Comparison of ENCODE assay signal across 6 mouse cellular contexts in genomic region chr8:110929672-110930071, GRCm38 (mm10). TPM values are rescaled to one million over a fixed set of nuclear protein-coding genes. Genes with fewer than 3 reads are reported as not detected.
DNase-seq lines count a peak whose midpoint lies in the region; ATAC-seq and TF ChIP-seq lines count a peak whose summit lies in the region.
"Not testable (repeated sequence)": the region's sequence is repeated elsewhere in the genome, so short reads cannot be mapped to it uniquely, and the experiment has no call there.

No protein-coding gene starts in this region.

- not testable (repeated sequence) for TF ChIP-seq RAD21 in MEL (IDR thresholded peaks at IDR 0.05; ENCODE audit: low read depth, low read length)

- H3K4me2 ChIP-seq in liver, embryonic 12.5 days = peak overlapping the region; percentile 73
- peak overlapping the region; percentile 65 for H3K4me2 ChIP-seq in liver, embryonic 15.5 days

- H3K27me3 ChIP-seq in MEL (ENCODE audit: control insufficient read depth in 1 of 2, insufficient read depth in 2 of 2, low read length in 2 of 2); erythroblast, embryonic 14.5 days (ENCODE audit: control insufficient read depth); liver, embryonic 12.5 days (replicated peaks); liver, embryonic 15.5 days; megakaryocyte, embryonic 14.5 days (replicated peaks); small intestine, adult 2 months (ENCODE audit: control insufficient read depth, insufficient read depth, low read length): not testable (repeated sequence)

- 73% methylated on average over 8 of the region's 8 CpGs for WGBS in liver, embryonic 12.5 days (ENCODE audit: insufficient replicate concordance)
- 66% methylated on average over 8 of the region's 8 CpGs for WGBS in liver, embryonic 15.5 days (ENCODE audit: insufficient replicate concordance)
- 89% methylated on average over 8 of the region's 8 CpGs for whole genome bisulfite sequencing in small intestine, adult 2 months

- not testable (repeated sequence) for H3K9me3 ChIP-seq in MEL (replicated peaks; ENCODE audit: insufficient read depth, low read length); erythroblast, embryonic 14.5 days (ENCODE audit: control insufficient read depth, low read length); liver, embryonic 12.5 days (replicated peaks); liver, embryonic 15.5 days (replicated peaks); megakaryocyte, embryonic 14.5 days

- peak overlapping the region; percentile 97 for H3K27ac ChIP-seq in MEL (ENCODE audit: control insufficient read depth, low read depth, low read length)
- peak overlapping the region; percentile 96 for H3K27ac ChIP-seq in liver, embryonic 12.5 days
- peak overlapping the region; percentile 93 for H3K27ac ChIP-seq in liver, embryonic 15.5 days (replicated peaks)
- H3K27ac ChIP-seq in small intestine, adult 2 months (ENCODE audit: insufficient read depth, low read depth, low read length) = 0 out of 2 replicates have a peak overlapping the region, but pooled peaks have one; percentile 46

- TF ChIP-seq CTCF in MEL (IDR thresholded peaks at IDR 0.05 in 2 of 3, conservative IDR thresholded peaks at IDR 0.05 in 1 of 3; ENCODE audit: control insufficient read depth in 1 of 3, insufficient read depth in 1 of 3, low read depth in 2 of 3, low read length in 3 of 3, poor library complexity in 1 of 3, severe bottlenecking in 1 of 3); small intestine, adult 2 months (IDR thresholded peaks at IDR 0.05; ENCODE audit: extremely low read depth, insufficient read length, insufficient replicate concordance, low read depth, low read length): not testable (repeated sequence)

- H3K36me3 ChIP-seq in MEL (ENCODE audit: control insufficient read depth in 1 of 2, insufficient read depth in 2 of 2, low read length in 2 of 2) = peaks cover 0 to 57% of the 10 kb centered on the region in 2 experiments; a peak in 2 of 4 replicates
- H3K36me3 ChIP-seq in erythroblast, embryonic 14.5 days (ENCODE audit: control insufficient read depth) = peaks cover 87% of the 10 kb centered on the region
- peaks cover 42% of the 10 kb centered on the region for H3K36me3 ChIP-seq in liver, embryonic 12.5 days
- peaks cover 21% of the 10 kb centered on the region for H3K36me3 ChIP-seq in liver, embryonic 15.5 days (replicated peaks)
- H3K36me3 ChIP-seq in megakaryocyte, embryonic 14.5 days (replicated peaks; ENCODE audit: low read length) = peaks cover 45% of the 10 kb centered on the region
- H3K36me3 ChIP-seq in small intestine, adult 2 months (ENCODE audit: control insufficient read depth, insufficient read depth, low read length) = not testable (repeated sequence)

- not testable (repeated sequence) for H3K79me2 ChIP-seq in MEL (ENCODE audit: control insufficient read depth, insufficient read depth, low read length, poor library complexity)

- TF ChIP-seq EP300 in MEL (IDR thresholded peaks at IDR 0.05; ENCODE audit: low read depth in 1 of 2, low read length in 2 of 2) = not testable (repeated sequence)

- peaks cover 41 to 67% of the 10 kb centered on the region in 2 experiments for H3K4me1 ChIP-seq in MEL (ENCODE audit: control insufficient read depth in 1 of 2, insufficient read depth in 2 of 2, low read length in 2 of 2)
- H3K4me1 ChIP-seq in erythroblast, embryonic 14.5 days (ENCODE audit: control insufficient read depth) = peaks cover 99% of the 10 kb centered on the region
- H3K4me1 ChIP-seq in liver, embryonic 12.5 days = peaks cover 100% of the 10 kb centered on the region
- peaks cover 100% of the 10 kb centered on the region for H3K4me1 ChIP-seq in liver, embryonic 15.5 days (replicated peaks)
- H3K4me1 ChIP-seq in megakaryocyte, embryonic 14.5 days = peaks cover 100% of the 10 kb centered on the region
- H3K4me1 ChIP-seq in small intestine, adult 2 months (ENCODE audit: control insufficient read depth, insufficient read depth, insufficient read length, low read length) = not testable (repeated sequence)

- H3K9ac ChIP-seq in MEL (ENCODE audit: control insufficient read depth, low read depth, low read length, poor library complexity, severe bottlenecking) = peak overlapping the region; percentile 32
- H3K9ac ChIP-seq in liver, embryonic 12.5 days = peak overlapping the region; percentile 68
- H3K9ac ChIP-seq in liver, embryonic 15.5 days = peak overlapping the region; percentile 47; the same call in 1 of the 2 replicates

- DNase-seq in MEL (ENCODE audit: low read depth, low spot score) = not testable (repeated sequence)

- TF ChIP-seq POLR2A in MEL (IDR thresholded peaks at IDR 0.05; ENCODE audit: control insufficient read depth in 1 of 2, insufficient read depth in 1 of 2, low read depth in 1 of 2, low read length in 2 of 2, poor library complexity in 1 of 2); small intestine, adult 2 months (IDR thresholded peaks at IDR 0.05; ENCODE audit: low read depth, low read length): not testable (repeated sequence)

- ATAC-seq in liver, embryonic 12.5 days; liver, embryonic 15.5 days (ENCODE audit: insufficient read depth): not testable (repeated sequence)

- peak overlapping the region in 1 of 2 experiments; percentile 17; a peak in 2 of 4 replicates for H3K4me3 ChIP-seq in MEL (ENCODE audit: control insufficient read depth in 1 of 2, insufficient read depth in 1 of 2, low read depth in 2 of 2, low read length in 2 of 2)
- H3K4me3 ChIP-seq in erythroblast, embryonic 14.5 days (replicated peaks) = peak overlapping the region; percentile 44
- H3K4me3 ChIP-seq in liver, embryonic 12.5 days = peak overlapping the region; percentile 33
- peak overlapping the region; percentile 25 for H3K4me3 ChIP-seq in liver, embryonic 15.5 days (replicated peaks)
- peak overlapping the region; percentile 79 for H3K4me3 ChIP-seq in megakaryocyte, embryonic 14.5 days (replicated peaks)
- H3K4me3 ChIP-seq in small intestine, adult 2 months (ENCODE audit: low read depth, low read length) = not testable (repeated sequence)

TF ChIP-seq in MEL, 35 proteins besides CTCF, POLR2A, EP300 and RAD21:
- TF ChIP-seq ZNF384 (IDR thresholded peaks at IDR 0.05; ENCODE audit: low read depth, low read length) = peak; percentile 90
TF ChIP-seq in MEL: peak in this region for 1; not testable (repeated sequence) for 34.

RNA-seq across cellular contexts. Expression of gene St3gal2, which starts 9.9 kb away (rescaled TPM):
- total RNA-seq in MEL (2012; rRNA removed) = 4.0 and 5.2 TPM in 2 replicates
- polyA plus RNA-seq in MEL (2012; ENCODE audit: insufficient read depth in 1 of 2, insufficient read length in 2 of 2, low read depth in 1 of 2, low replicate concordance in 2 of 2, missing spikeins in 1 of 2) = 10 to 100 TPM in 1 of 2 experiments, not detected in 1; 18.0 TPM
- 8.8 and 11.7 TPM in 2 replicates for polyA plus RNA-seq in erythroblast, embryonic 14.5 days (2012)
- polyA plus RNA-seq in liver, embryonic 12.5 days (2016; fragmentation: Nextera tagmentation; extraction: Ambion mirVana) = 36.7 and 40.3 TPM in 2 replicates
- 21.9 and 24.6 TPM in 2 replicates for polyA plus RNA-seq in liver, embryonic 15.5 days (2015; fragmentation: Nextera tagmentation; extraction: Ambion mirVana)
- 19.8 and 54.8 TPM in 2 replicates for polyA plus RNA-seq in megakaryocyte, embryonic 14.5 days (2012; ENCODE audit: insufficient read depth, low replicate concordance)
- polyA plus RNA-seq in small intestine, adult 2 months (2012; rRNA removed) = 3.6 and 5.9 TPM in 2 replicates

RNA-seq across cellular contexts. Expression of gene Fuk, which starts 27.4 kb away (rescaled TPM):
- total RNA-seq in MEL (2012; rRNA removed) = 8.3 and 9.1 TPM in 2 replicates
- polyA plus RNA-seq in MEL (2012; ENCODE audit: insufficient read depth in 1 of 2, insufficient read length in 2 of 2, low read depth in 1 of 2, low replicate concordance in 2 of 2, missing spikeins in 1 of 2) = 10 to 100 TPM in 1 of 2 experiments, not detected in 1; 10.6 TPM
- 0.31 and 0.47 TPM in 2 replicates for polyA plus RNA-seq in erythroblast, embryonic 14.5 days (2012)
- 5.1 and 5.7 TPM in 2 replicates for polyA plus RNA-seq in liver, embryonic 12.5 days (2016; fragmentation: Nextera tagmentation; extraction: Ambion mirVana)
- polyA plus RNA-seq in liver, embryonic 15.5 days (2015; fragmentation: Nextera tagmentation; extraction: Ambion mirVana) = 2.5 and 3.3 TPM in 2 replicates
- 1.6 and 3.3 TPM in 2 replicates for polyA plus RNA-seq in megakaryocyte, embryonic 14.5 days (2012; ENCODE audit: insufficient read depth, low replicate concordance)
- polyA plus RNA-seq in small intestine, adult 2 months (2012; rRNA removed) = 17.9 and 21.7 TPM in 2 replicates

Comparison
In these comparisons a context has a peak if more than half of its experiments do, and no peak if none do; other contexts are left out.
1. H3K27ac ChIP-seq: peak in every context shown above with its lines; median percentile 97 in MEL; 96 in liver, embryonic 12.5 days; 93 in liver, embryonic 15.5 days; 46 in small intestine, adult 2 months.